Mouse (Mus musculus) forebrain, embryonic 16.5 days (tissue): Measurements from ENCODE around the gene Slc16a6. TPM values are rescaled to one million over a fixed set of nuclear protein-coding genes. Genes with fewer than 3 reads are reported as not detected.
A peak's percentile ranks its signal among the peaks of the same experiment; 100 is the strongest.

ENCODE experiments used
- ATAC-seq: fragments of 200-750 bp; cut with Nextera tagmentation; 2 replicates; pipeline ENCODE4 v1.8.0; 2017; ENCODE audit warnings: mild to moderate bottlenecking, moderate library complexity
- H3K27ac ChIP-seq: fragments of 300-500 bp; sonication (generic); 2 replicates; pipeline ENCODE4 v1.5.1; 2014; ENCODE audit warnings: low read length, control low read depth
- H3K27me3 ChIP-seq: fragments of 300-500 bp; sonication (generic); replicated peaks from 2 replicates; pipeline ENCODE4 v1.6.1; 2014; ENCODE audit warnings: low read length; ENCODE audit not compliant: control insufficient read depth, insufficient read depth
- H3K36me3 ChIP-seq: fragments of 300-500 bp; sonication (generic); 2 replicates; pipeline ENCODE4 v1.6.1; 2014; ENCODE audit not compliant: control insufficient read depth, insufficient read depth
- H3K4me1 ChIP-seq: fragments of 300-500 bp; sonication (generic); replicated peaks from 2 replicates; pipeline ENCODE4 v1.6.1; 2014; ENCODE audit warnings: low read length; ENCODE audit not compliant: control insufficient read depth, insufficient read depth
- H3K4me2 ChIP-seq: fragments of 300-500 bp; sonication (generic); 2 replicates; pipeline ENCODE4 v1.6.1; 2014; ENCODE audit warnings: mild to moderate bottlenecking, low read length, control low read depth
- H3K4me3 ChIP-seq: fragments of 300-500 bp; sonication (generic); replicated peaks from 2 replicates; pipeline ENCODE4 v1.5.1; 2014; ENCODE audit warnings: mild to moderate bottlenecking, low read length, control low read depth
- H3K9ac ChIP-seq: fragments of 300-500 bp; sonication (generic); replicated peaks from 2 replicates; pipeline ENCODE4 v1.6.1; 2014; ENCODE audit warnings: low read depth, low read length, control low read depth
- H3K9me3 ChIP-seq: fragments of 300-500 bp; sonication (generic); 2 replicates; pipeline ENCODE4 v1.6.1; 2016; ENCODE audit warnings: low read length; ENCODE audit not compliant: control insufficient read depth
- WGBS: fragments of 180-500 bp; shearing (Covaris S2); extraction: QIAGEN DNeasy Blood & Tissue Kit; methylation state at CpG from one replicate; pipeline ENCODE4 v1.1.7; 2014; 5-methylcytosine and 5-hydroxymethylcytosine counted together
- polyA plus RNA-seq: library from polyadenylated mRNA; unstranded; fragments of >200 nt; fragmentation: Nextera tagmentation; extraction: Ambion mirVana; gene quantifications from 2 replicates; pipeline ENCODE4 v1.2.1, GENCODE M21; 2015

Gene Slc16a6
- polyA plus RNA-seq, 1 experiment from 2014 or later = 4.1 TPM

GRCm38 (mm10) chr11:109489763-109490162 is 16.4 kb upstream of the Slc16a6 start:
- H3K4me3 ChIP-seq = no peak overlapping the region
- H3K36me3 ChIP-seq = no peaks in the 10 kb centered on the region
- no peaks in the 10 kb centered on the region for H3K27me3 ChIP-seq
- WGBS = 94% methylated on average over 2 of the region's 2 CpGs
- no peak for ATAC-seq
- no peak overlapping the region for H3K9ac ChIP-seq
- H3K4me2 ChIP-seq = no peak overlapping the region
- H3K9me3 ChIP-seq = no peaks in the 10 kb centered on the region
- no peak overlapping the region for H3K27ac ChIP-seq
- H3K4me1 ChIP-seq = no peaks in the 10 kb centered on the region

- Histone ChIP-seq H3K4me3 (no peak overlapping the region), H3K4me2 (no peak overlapping the region), H3K4me1 (no peaks in the 10 kb centered on the region), H3K9me3 (no peaks in the 10 kb centered on the region), H3K27ac (no peak overlapping the region), H3K36me3 (no peaks in the 10 kb centered on the region), H3K9ac (no peak overlapping the region), H3K27me3 (no peaks in the 10 kb centered on the region)
- 91% methylated on average over 10 of the region's 10 CpGs for WGBS
- no peak for ATAC-seq
Observed at GRCm38 (mm10) chr11:109487991-109488684, 14.7 kb upstream of the Slc16a6 start.

GRCm38 (mm10) chr11:109487111-109487510 is 13.7 kb upstream of the Slc16a6 start:
- WGBS = 14% methylated on average over 1 of the region's 1 CpGs
- Histone ChIP-seq H3K9ac (no peak overlapping the region), H3K4me1 (no peaks in the 10 kb centered on the region), H3K4me3 (no peak overlapping the region), H3K27me3 (no peaks in the 10 kb centered on the region), H3K27ac (no peak overlapping the region), H3K36me3 (no peaks in the 10 kb centered on the region), H3K4me2 (no peak overlapping the region), H3K9me3 (no peaks in the 10 kb centered on the region)
- no peak for ATAC-seq

- H3K9ac ChIP-seq = no peak overlapping the region
- H3K4me2 ChIP-seq = no peak overlapping the region
- WGBS = 85% methylated on average over 15 of the region's 15 CpGs
- no peaks in the 10 kb centered on the region for H3K36me3 ChIP-seq
- no peak for ATAC-seq
- no peaks in the 10 kb centered on the region for H3K9me3 ChIP-seq
- H3K4me3 ChIP-seq = no peak overlapping the region
- no peaks in the 10 kb centered on the region for H3K27me3 ChIP-seq
- no peaks in the 10 kb centered on the region for H3K4me1 ChIP-seq
- no peak overlapping the region for H3K27ac ChIP-seq
Observed at GRCm38 (mm10) chr11:109485398-109486045, 12.1 kb upstream of the Slc16a6 start.

GRCm38 (mm10) chr11:109480440-109480839 is 7.0 kb upstream of the Slc16a6 start:
- Histone ChIP-seq H3K9me3 (no peaks in the 10 kb centered on the region), H3K9ac (no peak overlapping the region), H3K4me3 (no peak overlapping the region), H3K36me3 (no peaks in the 10 kb centered on the region), H3K4me1 (0 out of 2 replicates have a peak, but pooled peaks cover 2% of the 10 kb centered on the region), H3K4me2 (no peak overlapping the region), H3K27ac (no peak overlapping the region), H3K27me3 (no peaks in the 10 kb centered on the region)
- no peak for ATAC-seq
- 79% methylated on average over 8 of the region's 8 CpGs for WGBS

GRCm38 (mm10) chr11:109479575-109480285 is 6.3 kb upstream of the Slc16a6 start:
- H3K4me3 ChIP-seq = no peak overlapping the region
- no peaks in the 10 kb centered on the region for H3K36me3 ChIP-seq
- H3K27me3 ChIP-seq = no peaks in the 10 kb centered on the region
- no peak overlapping the region for H3K4me2 ChIP-seq
- 0 out of 2 replicates have a peak, but pooled peaks cover 2% of the 10 kb centered on the region for H3K4me1 ChIP-seq
- H3K9me3 ChIP-seq = no peaks in the 10 kb centered on the region
- H3K27ac ChIP-seq = no peak overlapping the region
- H3K9ac ChIP-seq = no peak overlapping the region
- 39% methylated on average over 16 of the region's 16 CpGs for WGBS
- ATAC-seq = no peak

- Histone ChIP-seq H3K9ac (no peak overlapping the region), H3K4me3 (no peak overlapping the region), H3K4me2 (no peak overlapping the region), H3K4me1 (peaks cover 7% of the 10 kb centered on the region; the same call in 1 of the 2 replicates), H3K27ac (no peak overlapping the region), H3K27me3 (no peaks in the 10 kb centered on the region), H3K9me3 (no peaks in the 10 kb centered on the region), H3K36me3 (no peaks in the 10 kb centered on the region)
- 48% methylated on average over 16 of the region's 16 CpGs for WGBS
- ATAC-seq = no peak
Observed at GRCm38 (mm10) chr11:109477606-109478380, 4.4 kb upstream of the Slc16a6 start.

GRCm38 (mm10) chr11:109476653-109477052 is 3.3 kb upstream of the Slc16a6 start:
- no peak overlapping the region for H3K9ac ChIP-seq
- no peak overlapping the region; the same call in 1 of the 2 replicates for H3K27ac ChIP-seq
- H3K36me3 ChIP-seq = no peaks in the 10 kb centered on the region
- H3K9me3 ChIP-seq = no peaks in the 10 kb centered on the region
- peaks cover 16% of the 10 kb centered on the region for H3K4me1 ChIP-seq
- H3K27me3 ChIP-seq = no peaks in the 10 kb centered on the region
- H3K4me3 ChIP-seq = no peak overlapping the region
- no peak overlapping the region for H3K4me2 ChIP-seq
- no peak for ATAC-seq
- WGBS = 24% methylated on average over 6 of the region's 6 CpGs

GRCm38 (mm10) chr11:109476241-109476640 is 2.8 kb upstream of the Slc16a6 start:
- Histone ChIP-seq H3K4me2 (no peak overlapping the region), H3K4me3 (no peak overlapping the region), H3K9ac (no peak overlapping the region), H3K36me3 (no peaks in the 10 kb centered on the region), H3K4me1 (peaks cover 16% of the 10 kb centered on the region), H3K27ac (no peak overlapping the region; the same call in 1 of the 2 replicates), H3K27me3 (no peaks in the 10 kb centered on the region), H3K9me3 (no peaks in the 10 kb centered on the region)
- 9% methylated on average over 2 of the region's 2 CpGs for WGBS
- ATAC-seq = peak; percentile 26; the same call in 1 of the 2 replicates
